Mouse (Mus musculus) myocyte (in vitro differentiated cells): ENCODE measurements around the gene Islr2. TPM values are rescaled to one million over a fixed set of nuclear protein-coding genes. Genes with fewer than 3 reads are reported as not detected.

Experiments
- H3K27me3 ChIP-seq: one replicate; pipeline ENCODE4 v1.6.1; 2011; ENCODE audit not compliant: control insufficient read depth, insufficient read depth, insufficient read length
- H3K36me3 ChIP-seq: one replicate; pipeline ENCODE4 v1.6.1; 2011; ENCODE audit not compliant: control insufficient read depth, insufficient read depth
- H3K4me2 ChIP-seq: one replicate; pipeline ENCODE4 v1.6.1; 2011; ENCODE audit warnings: low read depth, control low read depth
- H3K4me3 ChIP-seq: one replicate; pipeline ENCODE4 v1.5.1; 2011; ENCODE audit warnings: mild to moderate bottlenecking, control low read depth, moderate library complexity
- H3K79me2 ChIP-seq: one replicate; pipeline ENCODE4 v1.6.1; 2011; ENCODE audit not compliant: control insufficient read depth, insufficient read depth
- H3ac ChIP-seq: one replicate; pipeline ENCODE4 v1.6.1; 2011; ENCODE audit not compliant: control insufficient read depth, insufficient read length
- CEBPB ChIP-seq: IDR thresholded peaks from 2 replicates; pipeline ENCODE4 v1.6.1; 2011; ENCODE audit warnings: mild to moderate bottlenecking, moderate library complexity; ENCODE audit not compliant: poor library complexity, insufficient read depth, severe bottlenecking
- E2F4 ChIP-seq: IDR thresholded peaks from one replicate; pipeline ENCODE4 v1.6.1; 2011; ENCODE audit warnings: mild to moderate bottlenecking, control low read depth, moderate library complexity; ENCODE audit not compliant: insufficient read depth
- MAX ChIP-seq: IDR thresholded peaks from one replicate; pipeline ENCODE4 v1.6.1; 2011; ENCODE audit warnings: low read depth, mild to moderate bottlenecking, control low read depth
- MYOD1 ChIP-seq, 3 experiments: IDR thresholded peaks; one replicate each; pipeline ENCODE4 v1.6.1; 2011; ENCODE audit warnings: control low read depth in 2 of 3, low read depth in 2 of 3, mild to moderate bottlenecking in 2 of 3, moderate library complexity in 1 of 3; ENCODE audit not compliant: insufficient read length in 2 of 3, control insufficient read depth in 1 of 3
- MYOG ChIP-seq, 3 experiments: IDR thresholded peaks; one replicate each; pipeline ENCODE4 v1.6.1; 2011; ENCODE audit warnings: control low read depth in 2 of 3, low read depth in 2 of 3, mild to moderate bottlenecking in 2 of 3; ENCODE audit not compliant: insufficient read length in 2 of 3, control insufficient read depth in 1 of 3, insufficient read depth in 1 of 3
- POLR2A ChIP-seq: IDR thresholded peaks from one replicate; pipeline ENCODE4 v1.6.1; 2011; ENCODE audit warnings: low read depth, mild to moderate bottlenecking, control low read depth, moderate library complexity; ENCODE audit not compliant: insufficient read length
- POLR2AphosphoS2 ChIP-seq: IDR thresholded peaks from one replicate; pipeline ENCODE4 v1.6.1; 2011; ENCODE audit warnings: low read depth, control low read depth; ENCODE audit not compliant: insufficient read length
- REST ChIP-seq: IDR thresholded peaks from one replicate; pipeline ENCODE4 v1.6.1; 2011; ENCODE audit warnings: mild to moderate bottlenecking, control low read depth, moderate library complexity; ENCODE audit not compliant: insufficient read depth, insufficient read length
- SRF ChIP-seq: IDR thresholded peaks from one replicate; pipeline ENCODE4 v1.6.1; 2011; ENCODE audit warnings: low read depth; ENCODE audit not compliant: control insufficient read depth, insufficient read length
- TCF12 ChIP-seq: IDR thresholded peaks from one replicate; pipeline ENCODE4 v1.6.1; 2011; ENCODE audit warnings: mild to moderate bottlenecking, control low read depth; ENCODE audit not compliant: poor library complexity, insufficient read depth, severe bottlenecking
- TCF3 ChIP-seq: IDR thresholded peaks from one replicate; pipeline ENCODE4 v1.6.1; 2011; ENCODE audit warnings: low read depth, control low read depth; ENCODE audit not compliant: insufficient read length
- USF1 ChIP-seq: IDR thresholded peaks from one replicate; pipeline ENCODE4 v1.6.1; 2011; ENCODE audit warnings: low read depth, mild to moderate bottlenecking, control low read depth, moderate library complexity
- polyA plus RNA-seq: library from polyadenylated mRNA; unstranded; fragments of >200 nt; fragmentation: generic; extraction: Trizol; gene quantifications from one replicate; pipeline ENCODE4 v1.2.1, GENCODE M21; 2012; ENCODE audit warnings: missing spikeins

The Islr2 gene
- polyA plus RNA-seq, 1 experiment = 0.32 TPM

DNA sequence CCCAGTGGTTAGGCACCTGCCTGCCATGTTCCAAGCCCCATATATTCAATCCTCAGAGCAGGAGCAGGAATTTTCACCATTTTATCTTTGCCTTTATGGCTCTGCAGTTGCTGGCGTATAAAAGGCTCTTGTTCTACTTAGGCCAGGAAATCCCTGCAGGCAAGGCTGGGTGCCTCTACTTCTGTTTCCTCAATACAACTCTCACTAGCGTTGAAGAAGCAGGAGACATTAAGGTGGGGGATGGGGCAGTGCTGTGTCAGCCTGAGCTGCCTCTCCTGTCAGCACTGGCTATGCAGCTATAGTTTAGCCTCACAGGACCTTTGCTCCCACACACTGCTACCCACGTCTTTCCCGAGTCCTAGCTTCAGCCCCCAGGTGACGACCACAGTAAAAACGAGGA, 27.6 kb upstream of the Islr2 start:
- TF ChIP-seq TCF3 = no peak

DNA sequence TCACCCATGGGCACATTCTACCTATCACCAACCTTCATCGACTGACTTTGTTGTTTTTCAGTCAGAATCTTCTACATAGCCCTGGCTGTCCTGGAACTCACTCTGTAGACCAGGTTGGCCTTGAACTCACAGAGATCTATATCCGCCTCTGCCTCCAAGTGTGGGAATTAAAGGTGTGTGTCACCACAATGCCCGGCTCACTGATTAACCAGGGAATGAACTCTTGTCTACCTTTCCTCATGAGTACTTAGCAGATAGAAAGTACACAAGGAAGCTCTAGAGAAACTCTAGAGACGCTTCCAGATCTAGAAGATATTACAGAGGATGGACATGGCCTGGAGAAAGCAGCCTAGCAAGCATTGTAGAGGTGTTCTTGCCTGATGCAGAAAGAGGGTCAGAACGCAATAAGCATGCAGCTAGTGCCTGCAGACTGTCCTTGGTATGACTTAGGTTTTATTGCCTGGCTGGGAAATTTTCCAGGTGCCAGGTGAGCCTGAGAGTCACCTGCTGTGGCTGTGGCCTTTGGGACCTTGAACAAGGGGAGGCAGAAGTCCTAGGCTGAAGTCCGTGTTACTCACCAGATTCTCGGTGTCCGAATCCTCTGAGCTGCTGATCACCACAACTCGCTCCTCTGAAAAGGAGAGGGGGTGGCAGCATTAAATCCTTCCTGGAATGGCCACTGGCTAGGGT, 24.8 kb upstream of the Islr2 start:
- Histone ChIP-seq H3K4me3 (no peak overlapping the region), H3K4me2 (no peak overlapping the region), H3K36me3 (peaks cover 28% of the 10 kb centered on the region), H3K27me3 (no peaks in the 10 kb centered on the region), H3K79me2 (no peaks in the 10 kb centered on the region), H3ac (no peak overlapping the region)
- TF ChIP-seq CEBPB (no peak), POLR2A (no peak), MYOD1 (IDR thresholded peaks at IDR 0.05; ENCODE audit: control insufficient read depth in 1 of 3, insufficient read length in 2 of 3, low read depth in 2 of 3) (no peak), E2F4 (no peak), TCF3 (no peak), SRF (no peak), POLR2AphosphoS2 (no peak), TCF12 (no peak), MYOG (IDR thresholded peaks at IDR 0.05; ENCODE audit: control insufficient read depth in 1 of 3, insufficient read depth in 1 of 3, insufficient read length in 2 of 3, low read depth in 2 of 3) (no peak), USF1 (no peak)

More for the DNA sequence above, 27.6 kb upstream of the Islr2 start:
- H3ac ChIP-seq = no peak overlapping the region
- no peaks in the 10 kb centered on the region for H3K79me2 ChIP-seq
- peaks cover 19% of the 10 kb centered on the region for H3K36me3 ChIP-seq
- H3K4me3 ChIP-seq = no peak overlapping the region
- H3K4me2 ChIP-seq = no peak overlapping the region
- H3K27me3 ChIP-seq = no peaks in the 10 kb centered on the region

DNA sequence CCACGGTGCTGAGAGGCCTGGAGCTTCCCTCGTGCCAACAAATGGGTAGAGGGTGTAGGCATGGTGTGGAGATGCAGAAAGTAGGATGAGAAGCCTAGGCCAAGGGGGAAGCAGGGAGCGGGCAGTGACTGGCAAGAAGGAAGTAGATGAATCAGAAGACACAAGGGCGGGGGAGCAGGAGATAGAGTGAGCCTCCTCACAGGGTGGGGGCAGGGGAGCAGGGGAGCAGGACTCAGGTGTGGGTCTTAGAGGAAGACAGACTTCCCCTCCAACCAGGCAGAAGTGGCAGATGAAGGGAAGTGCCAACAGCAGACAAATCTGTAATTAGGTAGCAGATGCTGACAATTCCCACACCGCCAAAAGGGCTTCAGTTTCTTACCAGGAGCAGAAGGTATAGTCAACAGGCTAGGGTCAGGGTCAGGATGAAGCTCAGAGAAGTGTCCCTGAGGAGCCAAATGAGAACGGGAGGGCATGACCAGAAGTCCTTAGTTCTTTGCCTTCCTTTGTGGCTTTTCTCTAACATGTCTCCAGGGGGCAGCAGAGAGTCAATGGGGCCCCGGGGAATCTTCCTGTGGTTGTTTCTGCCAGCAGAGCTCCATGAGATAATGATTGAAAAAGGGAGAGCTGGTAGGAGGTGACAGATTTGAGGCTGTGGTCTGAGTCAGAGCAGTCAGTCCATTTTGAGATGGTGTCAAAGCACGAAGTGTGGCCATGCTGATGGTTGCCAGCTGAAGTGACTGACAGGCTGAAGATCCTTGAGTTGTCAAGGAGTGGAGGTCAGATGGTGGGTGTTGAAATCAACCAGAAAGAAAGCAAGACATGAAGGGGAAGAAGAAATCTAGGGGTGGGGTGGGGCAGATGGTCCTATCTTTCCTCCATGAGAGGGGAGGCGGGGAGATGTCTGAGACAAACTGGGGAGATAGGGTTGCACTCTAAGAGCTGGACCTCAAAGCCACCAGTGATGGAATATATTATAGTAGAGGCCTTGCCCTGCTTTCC, 22.1 kb upstream of the Islr2 start:
- TF ChIP-seq MAX (no peak), USF1 (no peak), REST (no peak), E2F4 (no peak), CEBPB (no peak), TCF12 (no peak), TCF3 (no peak), SRF (no peak), MYOD1 (IDR thresholded peaks at IDR 0.05; ENCODE audit: control insufficient read depth in 1 of 3, insufficient read length in 2 of 3, low read depth in 2 of 3) (no peak), POLR2A (no peak), MYOG (IDR thresholded peaks at IDR 0.05; ENCODE audit: control insufficient read depth in 1 of 3, insufficient read depth in 1 of 3, insufficient read length in 2 of 3, low read depth in 2 of 3) (no peak), POLR2AphosphoS2 (no peak)
- H3ac ChIP-seq = no peak overlapping the region
- H3K4me3 ChIP-seq = no peak overlapping the region
- peaks cover 26% of the 10 kb centered on the region for H3K36me3 ChIP-seq
- no peak overlapping the region for H3K4me2 ChIP-seq
- no peaks in the 10 kb centered on the region for H3K27me3 ChIP-seq
- H3K79me2 ChIP-seq = no peaks in the 10 kb centered on the region

DNA sequence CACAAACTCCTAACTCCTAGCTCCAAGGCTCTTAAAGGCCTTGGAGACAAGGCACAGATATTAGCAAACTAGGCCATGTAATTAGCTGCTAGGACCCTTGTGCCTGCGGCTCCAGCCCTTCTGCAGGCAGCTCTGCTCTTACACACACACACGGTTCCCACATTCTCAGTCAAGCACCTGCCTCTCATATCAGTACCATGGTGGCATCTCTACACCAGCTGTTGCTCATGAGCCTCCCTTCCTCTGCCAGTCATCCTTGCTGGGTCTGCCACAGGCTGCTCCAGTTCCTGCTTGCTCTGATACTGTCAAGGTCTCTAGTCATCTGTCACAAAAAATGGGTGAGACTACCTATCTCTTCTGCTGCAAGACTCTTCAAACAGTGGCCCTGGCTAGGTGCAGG, 20.2 kb upstream of the Islr2 start:
- Histone ChIP-seq H3K36me3 (peaks cover 29% of the 10 kb centered on the region), H3ac (no peak overlapping the region), H3K4me2 (no peak overlapping the region), H3K27me3 (no peaks in the 10 kb centered on the region), H3K79me2 (no peaks in the 10 kb centered on the region), H3K4me3 (no peak overlapping the region)
- peak in 1 of 3 experiments; percentile 43 for TF ChIP-seq MYOG (IDR thresholded peaks at IDR 0.05; ENCODE audit: control insufficient read depth in 1 of 3, insufficient read depth in 1 of 3, insufficient read length in 2 of 3, low read depth in 2 of 3)
- peak; percentile 16 to 69 (median 58) for TF ChIP-seq MYOD1 (IDR thresholded peaks at IDR 0.05; ENCODE audit: control insufficient read depth in 1 of 3, insufficient read length in 2 of 3, low read depth in 2 of 3)
- TF ChIP-seq POLR2AphosphoS2 = no peak
- no peak for TF ChIP-seq TCF3
- no peak for TF ChIP-seq USF1
- TF ChIP-seq CEBPB = no peak
- no peak for TF ChIP-seq TCF12
